Mouse (Mus musculus) liver, adult 2 months (tissue): ENCODE data around the gene Trim38.

Experiments used
- CTCF ChIP-seq: fragments of 200-500 bp; IDR thresholded peaks from 2 replicates; pipeline ENCODE4 v1.5.1; 2011; ENCODE audit warnings: low read depth, low read length, control low read depth
- POLR2A ChIP-seq: fragments of 200-500 bp; IDR thresholded peaks from 2 replicates; pipeline ENCODE4 v1.6.1; 2011; ENCODE audit warnings: low read length, control low read depth; ENCODE audit not compliant: insufficient read depth; ENCODE audit errors: extremely low read depth

DNA sequence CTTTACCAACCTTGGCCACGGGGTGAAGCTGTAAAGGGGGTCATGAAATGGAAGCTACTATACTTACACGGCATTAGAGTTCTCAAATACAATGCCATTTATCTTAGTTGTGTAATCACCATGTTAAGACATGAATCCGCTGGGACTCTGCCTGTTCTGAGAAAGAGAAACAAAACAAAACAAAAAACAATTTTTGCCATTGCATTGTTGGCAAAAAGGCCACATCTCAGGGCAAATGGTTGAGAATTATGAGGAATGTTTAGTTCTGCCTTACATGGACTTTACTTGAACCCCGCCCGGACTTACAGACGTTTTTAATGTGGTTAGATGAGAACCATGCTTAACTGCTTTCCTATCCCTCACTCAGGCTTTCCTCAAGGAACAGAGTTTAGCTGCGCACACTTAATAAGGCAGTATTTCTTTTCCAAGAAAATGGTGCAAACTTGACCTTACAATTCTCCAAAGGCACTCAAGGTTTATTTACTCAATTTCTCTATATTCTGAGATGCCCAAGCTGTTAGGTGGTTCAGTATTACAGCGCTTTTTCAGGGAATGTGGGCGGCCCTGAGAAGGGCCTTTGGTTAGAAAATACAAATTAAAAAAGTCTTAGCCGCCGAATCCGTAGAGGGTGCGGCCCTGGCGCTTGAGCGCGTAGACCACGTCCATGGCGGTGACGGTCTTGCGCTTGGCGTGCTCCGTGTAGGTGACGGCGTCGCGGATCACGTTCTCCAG, 9.3 kb upstream of the Trim38 start:
- TF ChIP-seq CTCF (no peak), POLR2A (no peak)
